Mouse (Mus musculus): Measurements from ENCODE around the gene Fut7. TPM values are rescaled to one million over a fixed set of nuclear protein-coding genes. Genes with fewer than 3 reads are reported as not detected.

The Fut7 gene
- total RNA-seq, 2 experiments from 2014 or later: 0.43 TPM; not detected in 1

DNA sequence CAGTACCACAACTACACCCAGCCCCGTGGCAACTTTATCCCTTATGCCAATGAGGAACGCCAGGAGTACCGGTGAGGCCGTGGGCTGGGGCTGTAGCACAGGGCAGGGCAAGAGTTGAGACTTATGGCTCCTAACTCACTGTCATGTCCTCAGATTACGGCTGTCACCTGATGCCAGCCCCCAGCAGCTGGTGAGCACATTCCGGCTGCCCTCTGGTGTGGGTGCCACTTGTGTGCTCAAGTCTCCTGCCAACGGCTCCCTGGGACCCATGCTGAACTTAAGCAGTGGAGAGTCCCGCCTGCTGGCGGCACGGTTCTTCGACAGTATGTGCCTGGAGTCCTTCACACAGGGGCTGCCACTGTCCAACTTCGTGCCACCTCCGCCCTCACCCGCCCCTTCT is 19.6 kb downstream of the Fut7 start:
- TF ChIP-seq CTCF (IDR thresholded peaks at IDR 0.05): no peak
- DNase-seq (ENCODE audit: extremely low spot score in 1 of 2, low spot score in 2 of 2): no peak
- H3K4me3 ChIP-seq: no peak overlapping the region

DNA sequence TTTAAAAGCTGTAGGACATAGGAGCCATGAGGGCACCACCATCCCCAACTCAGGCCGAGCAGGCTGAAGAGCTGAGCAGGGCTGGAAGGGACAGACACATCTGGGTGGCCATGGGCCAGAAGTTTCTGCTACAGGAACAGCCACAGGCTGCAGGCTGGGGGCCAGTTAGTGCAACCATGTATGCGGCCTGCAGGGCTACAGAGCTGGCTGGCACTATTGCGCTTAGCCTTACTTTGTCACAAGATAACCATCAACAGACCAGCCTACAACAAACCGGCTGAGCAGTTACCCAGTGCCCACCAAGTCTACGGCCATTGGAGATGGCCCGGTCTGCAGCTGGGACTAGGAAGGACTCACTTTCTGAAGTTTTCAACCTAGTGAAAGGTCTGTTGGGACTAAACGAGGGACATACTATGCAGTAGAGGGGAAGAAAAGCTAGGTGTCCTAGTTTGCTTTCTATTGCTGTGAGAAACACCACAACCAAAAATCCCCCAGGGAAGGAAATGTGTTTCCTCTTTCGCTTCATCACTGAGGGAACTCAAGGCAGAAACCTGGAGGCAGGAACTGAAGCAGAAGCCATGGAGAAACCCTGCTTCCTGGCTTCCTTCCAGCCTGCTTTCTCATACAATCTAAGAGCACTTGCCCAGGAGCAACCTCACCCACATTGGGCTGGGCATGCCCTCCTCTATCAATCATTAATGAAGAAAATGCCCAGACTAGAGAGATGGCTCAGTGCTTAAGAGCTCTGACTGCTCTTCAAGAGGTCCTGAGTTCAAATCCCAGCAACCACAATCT is 28.0 kb downstream of the Fut7 start:
- no peak overlapping the region for H3K4me3 ChIP-seq
- intact Hi-C loops (cut with DNase I): loop anchor here (2.0 kb wide), 1 partner anchor 20 kb away; no protein-coding TSS in a partner anchor
- H3K27ac ChIP-seq: no peak overlapping the region
- no peak for TF ChIP-seq CTCF (IDR thresholded peaks at IDR 0.05)
- no peak for DNase-seq (ENCODE audit: extremely low spot score in 1 of 2, low spot score in 2 of 2)

More for the DNA sequence above, 19.6 kb downstream of the Fut7 start:
- no peak overlapping the region for H3K27ac ChIP-seq
- intact Hi-C loops (cut with DNase I): no loop called here

DNA sequence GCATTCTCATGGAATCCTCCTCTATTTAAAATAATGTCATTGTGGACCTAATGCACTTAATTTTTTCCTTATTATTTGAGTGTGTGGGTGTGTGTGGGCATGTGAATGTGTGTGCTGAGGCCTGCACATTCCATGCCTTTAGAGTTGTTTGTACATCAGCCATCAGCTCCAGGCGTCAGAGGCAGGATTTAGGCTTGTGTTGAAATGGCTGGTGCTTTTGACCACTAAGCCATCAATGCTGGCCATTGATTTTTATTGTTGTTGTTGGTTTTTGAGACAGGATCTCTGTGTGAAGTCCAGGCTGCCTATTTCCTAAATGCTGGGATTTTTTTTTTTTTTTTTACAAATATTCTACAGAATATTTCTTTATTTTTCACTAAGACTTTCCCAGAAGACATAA is 29.9 kb downstream of the Fut7 start:
- H3K27ac ChIP-seq: no peak overlapping the region
- DNase-seq (ENCODE audit: extremely low spot score in 1 of 2, low spot score in 2 of 2): no peak
- intact Hi-C loops (cut with DNase I): no loop called here
- TF ChIP-seq CTCF (IDR thresholded peaks at IDR 0.05): no peak
- no peak overlapping the region for H3K4me3 ChIP-seq

DNA sequence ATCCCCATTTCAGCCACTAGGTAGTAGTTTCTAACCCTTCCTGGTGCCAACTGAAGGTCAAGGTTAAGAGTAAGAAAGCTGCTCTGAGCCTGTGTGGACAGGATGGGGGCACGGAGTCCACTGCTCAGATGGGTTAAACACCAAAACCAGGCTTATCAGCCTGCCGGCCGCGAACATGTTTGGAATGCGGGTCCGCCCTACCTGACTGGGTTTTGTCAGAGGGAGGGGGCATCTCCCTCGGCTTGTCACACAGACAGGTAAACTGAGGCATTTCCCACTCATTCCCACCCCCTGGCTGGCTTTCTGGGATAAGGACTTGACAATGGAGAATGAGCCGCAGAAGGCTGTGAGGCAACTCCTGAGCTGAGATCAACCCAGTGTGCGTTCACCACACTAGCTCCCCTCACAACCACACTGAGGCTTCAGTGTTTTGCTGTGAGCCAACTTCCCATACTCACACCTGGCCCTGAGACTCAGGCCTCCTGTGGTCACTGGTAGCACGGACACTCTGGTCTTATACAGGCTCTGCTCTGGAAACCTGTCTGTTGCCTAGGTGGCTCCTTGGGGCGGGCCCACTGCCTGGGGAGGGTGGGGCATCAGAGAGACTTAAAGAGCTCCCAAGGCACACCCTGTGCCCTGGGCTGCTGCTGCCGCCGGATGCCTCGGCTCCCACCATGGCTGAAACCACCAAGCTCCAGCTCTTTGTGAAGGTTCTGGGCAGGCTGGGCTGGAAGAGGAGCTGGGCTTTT is 33.3 kb downstream of the Fut7 start, which contains the start of gene Clic3:
Clic3 (plus strand) TSS at position 634 of the 749 bp plus-strand sequence.
- no peak within 1 kb of the TSS for H3K4me3 ChIP-seq
- DNase-seq (ENCODE audit: extremely low spot score in 1 of 2, low spot score in 2 of 2): no peak
- no peak for TF ChIP-seq CTCF (IDR thresholded peaks at IDR 0.05)
- intact Hi-C loops (cut with DNase I): no loop called here
- no peak within 1 kb of the TSS for H3K27ac ChIP-seq

DNA sequence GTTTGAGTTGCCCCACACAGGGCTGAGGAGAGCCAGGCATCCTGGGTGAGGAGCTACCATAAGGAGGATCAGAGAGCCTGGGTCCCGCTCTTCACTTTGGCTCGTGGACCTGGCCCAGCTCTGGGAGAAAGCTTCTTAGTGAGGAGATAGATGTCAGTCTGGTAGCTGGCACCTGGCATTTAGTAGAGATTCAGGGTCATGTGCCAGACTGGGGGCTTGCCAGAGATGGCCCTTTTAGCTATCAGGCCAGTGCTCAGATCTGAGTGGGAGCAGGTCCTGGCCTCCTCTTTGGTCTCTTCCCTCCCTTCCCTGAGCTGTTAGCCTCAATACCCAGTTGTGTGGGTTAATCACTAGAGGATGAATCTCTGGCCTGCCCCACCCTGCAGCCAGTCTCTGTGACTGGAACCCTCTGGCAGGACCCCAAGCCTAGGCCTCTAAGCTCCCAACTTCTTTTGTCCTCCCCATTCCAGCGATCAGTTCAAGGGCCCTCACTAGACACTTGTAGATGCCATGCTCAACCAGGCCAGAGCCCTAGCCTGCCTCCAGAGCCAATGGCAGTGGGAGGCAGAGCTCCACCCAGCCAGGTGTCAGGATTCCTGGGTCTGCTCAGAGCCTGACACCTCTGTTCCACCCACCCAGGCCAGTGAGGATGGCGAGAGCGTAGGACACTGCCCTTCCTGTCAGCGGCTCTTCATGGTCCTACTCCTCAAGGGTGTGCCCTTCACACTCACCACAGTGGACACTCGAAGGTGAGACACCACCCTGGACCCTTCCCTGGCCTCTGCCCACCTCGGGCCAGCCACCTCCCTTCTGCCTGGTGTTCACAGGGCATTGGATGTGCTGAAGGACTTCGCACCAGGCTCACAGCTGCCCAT is 34.2 kb downstream of the Fut7 start:
- DNase-seq (ENCODE audit: extremely low spot score in 1 of 2, low spot score in 2 of 2): no peak
- no peak overlapping the region for H3K27ac ChIP-seq
- intact Hi-C loops (cut with DNase I): no loop called here
- H3K4me3 ChIP-seq: no peak overlapping the region
- no peak for TF ChIP-seq CTCF (IDR thresholded peaks at IDR 0.05)

DNA sequence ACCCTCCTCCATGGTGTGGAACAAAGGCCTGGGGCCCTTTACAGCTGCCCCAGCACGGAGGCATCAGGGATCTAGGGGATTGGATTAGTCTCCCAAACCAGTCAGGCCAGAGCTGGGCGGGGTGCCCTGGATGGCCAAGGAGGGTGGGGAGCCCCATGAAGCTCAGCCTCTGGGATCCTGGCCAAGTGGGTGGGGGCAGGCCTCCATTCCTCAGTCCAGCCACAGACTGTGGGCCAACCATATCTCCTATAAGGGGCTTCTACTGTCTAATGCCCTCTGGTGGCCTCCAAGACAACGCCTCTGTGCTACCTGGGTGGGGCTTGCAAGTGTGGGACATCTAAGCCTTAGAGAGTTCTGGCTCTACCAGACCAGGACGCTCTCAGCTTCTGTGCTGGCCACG is 35.8 kb downstream of the Fut7 start:
- no peak for DNase-seq (ENCODE audit: extremely low spot score in 1 of 2, low spot score in 2 of 2)
- Histone ChIP-seq H3K27ac (no peak overlapping the region), H3K4me3 (no peak overlapping the region)
- intact Hi-C loops (cut with DNase I): no loop called here
- no peak for TF ChIP-seq CTCF (IDR thresholded peaks at IDR 0.05)

DNA sequence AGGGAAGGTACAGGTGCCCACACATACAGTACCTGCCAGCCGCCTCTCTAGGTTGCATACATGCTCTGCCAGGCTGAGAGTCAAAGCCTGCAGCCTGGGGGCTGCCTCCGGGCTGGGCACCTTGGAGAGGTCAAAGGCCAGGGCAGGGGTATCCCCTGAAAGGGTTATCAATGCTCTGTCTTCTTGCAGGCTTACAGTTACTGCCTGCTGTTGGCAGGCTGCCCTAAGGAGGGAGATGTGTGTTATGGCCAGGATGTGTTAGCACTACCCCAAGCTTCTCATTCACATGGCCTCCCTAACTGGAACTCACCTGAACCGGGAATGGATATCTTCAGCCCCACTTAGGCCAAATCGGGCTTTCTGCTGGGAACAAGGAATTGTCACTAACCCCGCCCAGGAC is 37.1 kb downstream of the Fut7 start:
- peak overlapping the region; percentile 93 for H3K4me3 ChIP-seq
- DNase-seq (ENCODE audit: extremely low spot score in 1 of 2, low spot score in 2 of 2): peak in 1 of 2 experiments; percentile 26
- intact Hi-C loops (cut with DNase I): loop anchor here (2.0 kb wide), 2 partner anchors 31 to 41 kb away; partner anchors contain the start of genes Abca2, C8g and Fbxw5
- peak overlapping the region; percentile 98 for H3K27ac ChIP-seq
- TF ChIP-seq CTCF (IDR thresholded peaks at IDR 0.05): no peak

DNA sequence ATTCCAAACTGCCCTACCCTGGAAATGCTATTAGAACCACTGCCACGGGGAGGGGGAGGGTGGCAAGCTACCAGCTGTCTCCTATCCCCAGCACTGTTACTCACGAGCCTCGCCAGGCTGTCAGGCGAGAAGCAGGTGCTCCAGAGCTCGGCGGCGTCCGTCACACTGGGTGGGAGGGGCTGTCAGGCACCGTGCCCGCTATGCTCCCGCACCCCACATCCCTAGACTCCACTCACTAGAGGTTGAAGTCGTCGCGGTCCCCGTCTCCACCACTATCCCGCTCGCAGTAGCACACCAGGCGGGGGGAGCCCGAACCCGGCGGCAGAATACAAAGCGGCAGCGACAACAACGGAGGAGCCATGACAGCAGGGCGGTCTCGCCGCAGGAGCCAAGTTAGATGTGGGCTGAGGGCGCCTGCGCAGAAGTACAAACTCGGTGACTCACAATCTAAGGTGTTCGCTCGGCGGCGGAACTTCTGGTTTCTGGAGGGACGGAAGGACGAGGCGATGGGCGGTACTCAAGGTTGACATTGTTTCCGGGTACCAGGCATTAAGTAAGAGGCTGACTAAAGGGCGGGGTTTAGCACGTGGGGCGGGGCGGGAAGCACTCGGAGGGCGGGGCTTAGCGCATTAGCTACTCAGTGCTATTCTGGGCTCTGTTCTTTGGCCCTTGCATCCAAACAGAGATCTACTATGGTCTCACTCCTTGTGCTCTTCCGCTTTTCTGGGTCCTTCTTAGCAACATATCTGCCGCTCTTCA is 37.7 kb downstream of the Fut7 start, which contains the start of gene Paxx:
Paxx (minus strand) TSS at position 544 of the 759 bp plus-strand sequence.
- Histone ChIP-seq H3K27ac (peak within 1 kb of the TSS; percentile 98), H3K4me3 (peak within 1 kb of the TSS; percentile 93)
- DNase-seq (ENCODE audit: extremely low spot score in 1 of 2, low spot score in 2 of 2): peak; percentile 88 to 91
- TF ChIP-seq CTCF (IDR thresholded peaks at IDR 0.05): no peak
- intact Hi-C loops (cut with DNase I): loop anchor here (2.0 kb wide), 2 partner anchors 32 to 40 kb away; partner anchors contain the start of genes Abca2, C8g and Fbxw5

DNA sequence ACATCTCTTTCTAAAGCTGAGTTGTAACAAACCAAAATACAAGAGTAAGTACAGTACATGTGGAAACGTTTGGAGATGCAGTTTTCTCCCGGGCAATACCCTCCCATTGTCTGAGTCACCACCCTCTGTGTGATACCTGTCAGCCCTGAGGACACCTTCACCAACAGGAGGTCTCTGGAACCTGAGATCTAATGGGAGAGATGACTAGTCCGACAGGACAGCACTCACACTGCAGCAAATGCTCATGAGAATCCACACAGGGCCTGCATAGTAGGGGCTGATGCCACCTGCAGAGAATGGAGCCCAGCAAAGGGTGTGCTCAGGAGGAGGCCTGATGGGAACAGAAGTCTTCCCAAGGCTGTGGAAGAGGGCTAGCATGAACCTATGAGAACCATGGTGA is 38.3 kb downstream of the Fut7 start:
- Histone ChIP-seq H3K27ac (peak overlapping the region; percentile 88), H3K4me3 (peak overlapping the region; percentile 93)
- no peak for DNase-seq (ENCODE audit: extremely low spot score in 1 of 2, low spot score in 2 of 2)
- intact Hi-C loops (cut with DNase I): loop anchor here (2.0 kb wide), 2 partner anchors 33 to 39 kb away; partner anchors contain the start of genes Abca2, C8g and Fbxw5
- no peak for TF ChIP-seq CTCF (IDR thresholded peaks at IDR 0.05)

DNA sequence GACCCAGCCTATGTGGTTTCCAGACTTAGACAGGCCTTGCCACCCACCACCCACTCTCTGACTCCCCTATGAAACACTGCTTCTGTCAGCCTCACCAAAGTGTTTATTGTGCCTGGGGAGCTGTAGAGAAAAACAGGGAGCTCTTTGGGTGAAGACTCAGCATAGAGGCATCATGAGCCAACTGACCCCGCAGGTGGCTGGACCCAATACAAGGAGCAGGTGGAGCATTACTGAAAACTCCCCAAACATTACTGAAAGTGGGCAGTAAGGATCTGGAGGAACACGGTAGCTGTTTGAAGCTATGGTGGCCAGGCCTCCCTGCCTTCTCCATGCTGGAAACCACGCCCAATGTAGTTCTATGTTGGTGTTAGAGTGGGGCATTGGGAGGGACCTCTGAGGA is 40.6 kb downstream of the Fut7 start:
- intact Hi-C loops (cut with DNase I): no loop called here
- TF ChIP-seq CTCF (IDR thresholded peaks at IDR 0.05): no peak
- Histone ChIP-seq H3K27ac (no peak overlapping the region), H3K4me3 (no peak overlapping the region)
- DNase-seq (ENCODE audit: extremely low spot score in 1 of 2, low spot score in 2 of 2): no peak

DNA sequence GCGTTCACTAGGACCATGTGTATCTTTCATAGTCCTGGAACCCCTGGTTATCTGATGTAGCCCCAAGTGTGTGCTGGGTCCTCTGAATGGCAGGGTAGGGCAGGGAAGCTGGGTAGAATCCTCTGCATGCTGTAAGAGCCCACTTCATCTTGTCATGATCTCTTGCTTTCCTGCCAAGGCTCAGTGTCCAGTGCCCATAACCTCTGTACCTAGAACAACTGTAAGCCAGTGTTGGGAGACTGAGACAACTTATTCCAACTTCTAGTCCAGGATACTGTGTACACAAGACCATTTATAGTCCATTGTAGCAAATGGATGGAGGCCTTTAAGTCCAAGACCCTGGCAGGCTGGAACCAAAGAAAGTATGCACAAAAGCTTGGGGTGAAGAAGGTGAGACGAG is 42.2 kb downstream of the Fut7 start:
- no peak for DNase-seq (ENCODE audit: extremely low spot score in 1 of 2, low spot score in 2 of 2)
- H3K4me3 ChIP-seq: no peak overlapping the region
- intact Hi-C loops (cut with DNase I): no loop called here
- no peak for TF ChIP-seq CTCF (IDR thresholded peaks at IDR 0.05)
- H3K27ac ChIP-seq: no peak overlapping the region
